Mouse (Mus musculus): Measurements from ENCODE around the gene Gm4513. TPM values are rescaled to one million over a fixed set of nuclear protein-coding genes. Genes with fewer than 3 reads are reported as not detected.
"Not testable (repeated sequence)": the region's sequence is repeated elsewhere in the genome, so short reads cannot be mapped to it uniquely, and the experiment has no call there.

The Gm4513 gene
- not detected for total RNA-seq (2021)
- long read RNA-seq, experiment 1, result 0 reads
- long read RNA-seq, experiment 2, result 0 reads

DNA sequence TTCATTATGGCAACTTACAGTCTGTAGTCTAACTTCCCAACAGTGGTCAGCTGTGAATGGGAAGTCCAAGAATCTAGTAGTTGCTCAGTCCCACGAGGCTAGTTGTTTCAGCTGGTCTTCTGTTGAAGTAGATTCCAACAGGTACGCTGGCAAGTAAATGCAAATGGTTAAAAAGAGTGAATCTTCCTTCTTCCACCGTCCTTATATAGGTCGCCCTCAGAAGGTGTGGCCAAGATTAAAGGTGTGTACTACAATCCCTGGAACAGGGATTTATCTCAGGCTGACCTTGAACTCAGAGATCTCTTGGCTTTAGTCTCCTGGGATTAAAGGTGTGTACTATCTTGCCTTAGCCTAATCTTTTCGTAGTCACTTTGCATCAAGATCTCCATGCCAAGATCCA lies at the start of gene Gm4513:
Gm4513 (minus strand) TSS at position 101 of the 400 bp plus-strand sequence.
- DNase-seq (ENCODE audit: low spot score in 2 of 2), result not testable (repeated sequence)

DNA sequence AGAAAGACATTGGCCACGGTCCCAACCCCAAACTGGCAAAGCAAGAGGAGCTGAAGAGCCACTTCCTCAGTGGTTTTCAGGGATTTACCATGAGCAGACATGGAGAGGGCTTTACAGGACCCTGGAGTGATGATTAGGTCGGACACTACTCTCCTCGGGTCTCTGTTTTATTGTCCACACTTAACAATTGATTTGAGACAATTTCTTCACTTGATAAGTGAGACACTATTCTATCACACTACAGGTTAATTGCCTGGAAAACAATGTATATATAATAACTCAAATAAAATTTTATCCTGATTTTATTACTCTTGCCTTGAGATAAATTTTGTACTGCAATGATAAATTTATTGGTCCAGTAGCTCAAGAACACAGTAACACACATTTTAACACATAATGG lies 22.7 kb downstream of the Gm4513 start, which contains the start of gene Gm4141:
Gm4141 (minus strand) TSS at position 101 of the 400 bp plus-strand sequence.
- not testable (repeated sequence) for DNase-seq (ENCODE audit: low spot score in 2 of 2)

DNA sequence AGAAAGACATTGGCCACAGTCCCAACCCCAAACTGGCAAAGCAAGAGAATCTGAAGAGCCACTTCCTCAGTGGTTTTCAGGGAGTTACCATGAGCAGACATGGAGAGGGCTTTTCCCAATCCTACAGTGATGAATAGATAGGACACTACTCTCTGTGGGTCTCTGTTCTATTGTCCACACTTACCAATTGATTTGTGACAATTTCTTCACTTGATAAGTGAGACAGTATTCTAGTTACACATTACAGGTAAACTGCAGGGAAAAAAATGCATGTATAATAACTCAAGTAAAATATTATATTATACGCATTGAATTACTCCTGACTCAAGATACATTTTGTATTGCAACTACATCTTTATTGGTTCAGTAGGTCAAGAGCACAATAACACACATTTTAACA lies 53.2 kb downstream of the Gm4513 start, which contains the start of gene Gm5726:
Gm5726 (minus strand) TSS at position 101 of the 400 bp plus-strand sequence.
- DNase-seq (ENCODE audit: low spot score in 2 of 2), result not testable (repeated sequence)

Other genes with a start within 250 kb of the Gm4513 start
- not detected for gene Gm5728, start 223.6 kb downstream of the Gm4513 start, total RNA-seq (2021)
- gene Vmn1r100, start 181.1 kb downstream of the Gm4513 start, total RNA-seq (2021), result not detected
- not detected for gene Vmn1r101, start 156.4 kb downstream of the Gm4513 start, total RNA-seq (2021)
- not detected for gene Gm10670, start 124.1 kb downstream of the Gm4513 start, total RNA-seq (2021)
- not detected for gene Vmn1r103, start 88.5 kb downstream of the Gm4513 start, total RNA-seq (2021)
- gene Vmn1r104, start 65.2 kb downstream of the Gm4513 start, total RNA-seq (2021), result not detected
- not detected for gene Gm5726, start 53.3 kb downstream of the Gm4513 start, total RNA-seq (2021)
- not detected for gene Gm4141, start 22.8 kb downstream of the Gm4513 start, total RNA-seq (2021)
- gene Vmn1r107, start 69.9 kb upstream of the Gm4513 start, total RNA-seq (2021), result not detected
- not detected for gene Vmn1r111, start 104.2 kb upstream of the Gm4513 start, total RNA-seq (2021)
- not detected for gene Gm10668, start 131.6 kb upstream of the Gm4513 start, total RNA-seq (2021)
- not detected for gene Vmn1r112, start 172.2 kb upstream of the Gm4513 start, total RNA-seq (2021)
- gene Vmn1r113, start 188.3 kb upstream of the Gm4513 start, total RNA-seq (2021), result not detected
- not detected for gene Vmn1r114, start 213.2 kb upstream of the Gm4513 start, total RNA-seq (2021)
- gene Vmn1r115, start 246.0 kb upstream of the Gm4513 start, total RNA-seq (2021), result not detected

Measured in adrenal gland, postnatal 4 days (tissue).